Mouse (Mus musculus): Measurements from ENCODE around the gene Clec4a4.

DNA sequence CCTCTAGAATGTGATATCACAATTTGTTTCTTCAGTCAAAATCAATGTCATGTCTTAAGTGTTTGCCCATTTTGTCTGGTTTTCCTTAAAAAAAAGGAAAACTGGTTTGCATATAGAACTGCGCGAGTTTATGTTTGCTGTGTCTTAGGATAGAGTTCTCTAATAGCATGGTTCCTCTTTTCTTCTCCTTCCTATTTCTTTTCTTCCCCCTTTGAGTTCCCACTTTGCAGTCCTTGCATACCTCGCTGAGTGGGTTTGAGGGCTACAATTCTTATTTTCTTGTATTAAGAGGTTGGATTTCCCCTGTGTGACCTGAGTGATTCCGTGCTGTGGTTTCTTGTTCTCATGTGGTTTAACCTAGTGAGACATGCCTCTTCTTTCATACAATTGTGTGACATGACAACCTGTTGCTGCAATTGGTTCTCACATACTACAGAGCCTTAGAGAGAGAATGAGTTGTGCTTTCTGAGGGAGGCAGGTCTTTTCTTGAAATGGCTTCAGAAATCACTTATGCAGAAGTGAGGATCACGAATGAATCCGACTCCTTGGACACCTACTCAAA is at the start of gene Clec4a4:
- TF ChIP-seq MAFK (IDR thresholded peaks at IDR 0.05; ENCODE audit: insufficient read depth, low read depth, low read length) (no peak), ZNF384 (IDR thresholded peaks at IDR 0.05; ENCODE audit: low read depth, low read length) (no peak), HCFC1 (IDR thresholded peaks at IDR 0.05; ENCODE audit: borderline replicate concordance, insufficient read depth, low read length) (no peak), CHD2 (IDR thresholded peaks at IDR 0.05; ENCODE audit: low read depth, low read length) (no peak)

All from ES-E14 (cell line).